Mouse (Mus musculus) heart, embryonic 11.5 days (tissue): Measurements from ENCODE around the gene Ltbp2. TPM values are rescaled to one million over a fixed set of nuclear protein-coding genes. Genes with fewer than 3 reads are reported as not detected.

Source experiments
- ATAC-seq: fragments of 200-750 bp; cut with Nextera tagmentation; replicated peaks from 2 replicates; pipeline ENCODE4 v1.8.0; 2017; ENCODE audit warnings: moderate library complexity; ENCODE audit not compliant: insufficient number of reproducible peaks, low FRiP score, low TSS enrichment
- H3K27ac ChIP-seq: fragments of 300-500 bp; sonication (generic); 2 replicates; pipeline ENCODE4 v1.5.1; 2014; ENCODE audit warnings: mild to moderate bottlenecking, low read depth, low read length
- H3K27me3 ChIP-seq: fragments of 300-500 bp; sonication (generic); 2 replicates; pipeline ENCODE4 v1.6.1; 2014; ENCODE audit warnings: mild to moderate bottlenecking, low read length, mixed read lengths; ENCODE audit not compliant: control insufficient read depth, insufficient read depth
- H3K36me3 ChIP-seq: fragments of 300-500 bp; sonication (generic); 2 replicates; pipeline ENCODE4 v1.6.1; 2014; ENCODE audit warnings: mild to moderate bottlenecking, low read length, moderate library complexity, mixed read lengths; ENCODE audit not compliant: control insufficient read depth, insufficient read depth
- H3K4me1 ChIP-seq: fragments of 300-500 bp; sonication (generic); 2 replicates; pipeline ENCODE4 v1.6.1; 2014; ENCODE audit warnings: low read length; ENCODE audit not compliant: control insufficient read depth, insufficient read depth
- H3K4me2 ChIP-seq: fragments of 300-500 bp; sonication (generic); 2 replicates; pipeline ENCODE4 v1.6.1; 2014; ENCODE audit warnings: mild to moderate bottlenecking, moderate library complexity
- H3K4me3 ChIP-seq: fragments of 300-500 bp; sonication (generic); 2 replicates; pipeline ENCODE4 v1.5.1; 2014; ENCODE audit warnings: low read depth, low read length
- H3K9ac ChIP-seq: fragments of 300-500 bp; sonication (generic); 2 replicates; pipeline ENCODE4 v1.6.1; 2014; ENCODE audit warnings: mild to moderate bottlenecking, low read depth, low read length, moderate library complexity
- H3K9me3 ChIP-seq: fragments of 300-500 bp; sonication (generic); replicated peaks from 2 replicates; pipeline ENCODE4 v1.6.1; 2016; ENCODE audit warnings: low read length; ENCODE audit not compliant: control insufficient read depth
- WGBS: fragments of 180-500 bp; shearing (Covaris S2); extraction: QIAGEN DNeasy Blood & Tissue Kit; methylation state at CpG from one replicate; pipeline ENCODE4 v1.1.7; 2014; ENCODE audit not compliant: insufficient replicate concordance; 5-methylcytosine and 5-hydroxymethylcytosine counted together
- polyA plus RNA-seq: library from polyadenylated mRNA; unstranded; fragments of >200 nt; fragmentation: Nextera tagmentation; extraction: Ambion mirVana; gene quantifications from 2 replicates; pipeline ENCODE4 v1.2.1, GENCODE M21; 2014

Gene Ltbp2
- polyA plus RNA-seq, 1 experiment from 2014 or later, result 0.37 TPM

- Histone ChIP-seq H3K9ac (no peak overlapping the region), H3K4me1 (peaks cover 3% of the 10 kb centered on the region; the same call in 1 of the 2 replicates), H3K4me2 (no peak overlapping the region), H3K27me3 (no peaks in the 10 kb centered on the region), H3K27ac (no peak overlapping the region), H3K36me3 (peaks cover 13% of the 10 kb centered on the region), H3K4me3 (no peak overlapping the region), H3K9me3 (no peaks in the 10 kb centered on the region)
- 63% methylated on average over 13 of the region's 13 CpGs for WGBS
- ATAC-seq, result no peak
Measured at GRCm38 (mm10) chr12:84763577-84764218, 112.6 kb downstream of the Ltbp2 start.

GRCm38 (mm10) chr12:84762532-84762931, 113.8 kb downstream of the Ltbp2 start:
- no peak overlapping the region for H3K9ac ChIP-seq
- 81% methylated on average over 5 of the region's 5 CpGs for WGBS
- no peak overlapping the region for H3K4me3 ChIP-seq
- peaks cover 3% of the 10 kb centered on the region; the same call in 1 of the 2 replicates for H3K4me1 ChIP-seq
- no peak overlapping the region for H3K4me2 ChIP-seq
- no peaks in the 10 kb centered on the region for H3K27me3 ChIP-seq
- no peak for ATAC-seq
- no peak overlapping the region for H3K27ac ChIP-seq
- peaks cover 13% of the 10 kb centered on the region for H3K36me3 ChIP-seq
- no peaks in the 10 kb centered on the region for H3K9me3 ChIP-seq

- Histone ChIP-seq H3K9ac (no peak overlapping the region), H3K36me3 (peaks cover 8% of the 10 kb centered on the region), H3K27me3 (no peaks in the 10 kb centered on the region), H3K4me1 (0 out of 2 replicates have a peak, but pooled peaks cover 3% of the 10 kb centered on the region), H3K4me3 (no peak overlapping the region), H3K9me3 (no peaks in the 10 kb centered on the region), H3K4me2 (no peak overlapping the region), H3K27ac (no peak overlapping the region)
- ATAC-seq, result no peak
- 75% methylated on average over 2 of the region's 2 CpGs for WGBS
Measured at GRCm38 (mm10) chr12:84759063-84759462, 117.3 kb downstream of the Ltbp2 start.

- H3K36me3 ChIP-seq, result no peaks in the 10 kb centered on the region; the same call in 1 of the 2 replicates
- WGBS, result 82% methylated on average over 10 of the region's 10 CpGs
- no peak for ATAC-seq
Measured at GRCm38 (mm10) chr12:84756016-84756415, 120.3 kb downstream of the Ltbp2 start.

GRCm38 (mm10) chr12:84755008-84755695, 121.2 kb downstream of the Ltbp2 start:
- Histone ChIP-seq H3K27me3 (no peaks in the 10 kb centered on the region), H3K9ac (no peak overlapping the region), H3K9me3 (no peaks in the 10 kb centered on the region), H3K4me3 (no peak overlapping the region), H3K4me1 (no peaks in the 10 kb centered on the region), H3K36me3 (no peaks in the 10 kb centered on the region; the same call in 1 of the 2 replicates), H3K27ac (no peak overlapping the region), H3K4me2 (no peak overlapping the region)
- WGBS, result 64% methylated on average over 16 of the region's 16 CpGs
- ATAC-seq, result no peak

More at GRCm38 (mm10) chr12:84756016-84756415, 120.3 kb downstream of the Ltbp2 start:
- Histone ChIP-seq H3K9me3 (no peaks in the 10 kb centered on the region), H3K27me3 (no peaks in the 10 kb centered on the region), H3K4me3 (no peak overlapping the region), H3K4me1 (no peaks in the 10 kb centered on the region), H3K4me2 (no peak overlapping the region), H3K27ac (no peak overlapping the region), H3K9ac (no peak overlapping the region)

- H3K4me3 ChIP-seq, result no peak overlapping the region
- H3K9me3 ChIP-seq, result no peaks in the 10 kb centered on the region
- no peaks in the 10 kb centered on the region for H3K4me1 ChIP-seq
- 46% methylated on average over 14 of the region's 14 CpGs for WGBS
- no peak for ATAC-seq
- no peaks in the 10 kb centered on the region for H3K27me3 ChIP-seq
- no peaks in the 10 kb centered on the region for H3K36me3 ChIP-seq
- no peak overlapping the region for H3K4me2 ChIP-seq
- H3K27ac ChIP-seq, result no peak overlapping the region
- no peak overlapping the region for H3K9ac ChIP-seq
Measured at GRCm38 (mm10) chr12:84752131-84752977, 124.0 kb downstream of the Ltbp2 start.

- H3K27me3 ChIP-seq, result no peaks in the 10 kb centered on the region
- 0 out of 2 replicates have a peak, but pooled peaks cover 4% of the 10 kb centered on the region for H3K4me1 ChIP-seq
- H3K9ac ChIP-seq, result no peak overlapping the region
- H3K4me2 ChIP-seq, result no peak overlapping the region
- no peaks in the 10 kb centered on the region for H3K9me3 ChIP-seq
- no peak overlapping the region for H3K27ac ChIP-seq
- no peaks in the 10 kb centered on the region for H3K36me3 ChIP-seq
- no peak for ATAC-seq
- 69% methylated on average over 14 of the region's 14 CpGs for WGBS
- no peak overlapping the region for H3K4me3 ChIP-seq
Measured at GRCm38 (mm10) chr12:84750661-84751060, 125.7 kb downstream of the Ltbp2 start.

- no peak for ATAC-seq
- Histone ChIP-seq H3K27me3 (no peaks in the 10 kb centered on the region), H3K4me3 (no peak overlapping the region), H3K9me3 (no peaks in the 10 kb centered on the region), H3K9ac (no peak overlapping the region), H3K4me1 (0 out of 2 replicates have a peak, but pooled peaks cover 4% of the 10 kb centered on the region), H3K27ac (no peak overlapping the region), H3K4me2 (no peak overlapping the region), H3K36me3 (no peaks in the 10 kb centered on the region)
- WGBS, result 71% methylated on average over 3 of the region's 3 CpGs
Measured at GRCm38 (mm10) chr12:84748134-84748533, 128.2 kb downstream of the Ltbp2 start.
